Mouse (Mus musculus) kidney, postnatal 0 days (tissue): Measurements from ENCODE around the gene Sv2a. TPM values are rescaled to one million over a fixed set of nuclear protein-coding genes. Genes with fewer than 3 reads are reported as not detected.

Source experiments
- ATAC-seq: fragments of 200-750 bp; cut with Nextera tagmentation; replicated peaks from 2 replicates; pipeline ENCODE4 v1.8.0; 2017; ENCODE audit warnings: low read depth, moderate number of reproducible peaks, moderate TSS enrichment, moderate library complexity; ENCODE audit not compliant: low FRiP score
- DNase-seq: peaks from one replicate; pipeline ENCODE4 v3.0.0-alpha.2; 2016; ENCODE audit warnings: low spot score
- H3K27ac ChIP-seq: fragments of 300-500 bp; sonication (generic); 2 replicates; pipeline ENCODE4 v1.5.1; 2014; ENCODE audit warnings: mild to moderate bottlenecking
- H3K27me3 ChIP-seq: fragments of 300-500 bp; sonication (generic); 2 replicates; pipeline ENCODE4 v1.6.1; 2014; ENCODE audit warnings: low read length, mixed read lengths; ENCODE audit not compliant: insufficient read depth
- H3K36me3 ChIP-seq: fragments of 300-500 bp; sonication (generic); 2 replicates; pipeline ENCODE4 v1.6.1; 2014; ENCODE audit warnings: low read length, mixed read lengths; ENCODE audit not compliant: insufficient read depth
- H3K4me1 ChIP-seq: fragments of 300-500 bp; sonication (generic); replicated peaks from 2 replicates; pipeline ENCODE4 v1.6.1; 2014; ENCODE audit warnings: antibody characterized with exemption, low read length, mixed read lengths; ENCODE audit not compliant: insufficient read depth
- H3K4me2 ChIP-seq: fragments of 300-500 bp; sonication (generic); 2 replicates; pipeline ENCODE4 v1.6.1; 2014; ENCODE audit warnings: mild to moderate bottlenecking, low read length, moderate library complexity, mixed read lengths
- H3K4me3 ChIP-seq: fragments of 300-500 bp; sonication (generic); replicated peaks from 2 replicates; pipeline ENCODE4 v1.5.1; 2014; ENCODE audit warnings: low read depth, low read length
- H3K9ac ChIP-seq: fragments of 300-500 bp; sonication (generic); 2 replicates; pipeline ENCODE4 v1.6.1; 2014; ENCODE audit warnings: low read depth, low read length
- H3K9me3 ChIP-seq: fragments of 300-500 bp; sonication (generic); replicated peaks from 2 replicates; pipeline ENCODE4 v1.6.1; 2016; ENCODE audit warnings: low read length, inconsistent platforms, mixed read lengths
- CTCF ChIP-seq: IDR thresholded peaks from 2 replicates; pipeline ENCODE4 v1.5.1; 2016; ENCODE audit warnings: antibody characterized with exemption, low read depth, mild to moderate bottlenecking, moderate library complexity
- WGBS: fragments of 180-500 bp; shearing (Covaris S2); extraction: QIAGEN DNeasy Blood & Tissue Kit; methylation state at CpG from one replicate; pipeline ENCODE4 v1.1.7; 2014; 5-methylcytosine and 5-hydroxymethylcytosine counted together
- microRNA-seq: library from miRNA; unstranded; fragments of <30 nt; microRNA quantifications from one replicate; pipeline ENCODE4, GENCODE M21; 2016
- polyA plus RNA-seq: library from polyadenylated mRNA; unstranded; fragments of >200 nt; fragmentation: Nextera tagmentation; extraction: Ambion mirVana; gene quantifications from 2 replicates; pipeline ENCODE4 v1.2.1, GENCODE M21; 2015

Gene Sv2a
- polyA plus RNA-seq, 1 experiment from 2014 or later = 12.2 TPM

DNA sequence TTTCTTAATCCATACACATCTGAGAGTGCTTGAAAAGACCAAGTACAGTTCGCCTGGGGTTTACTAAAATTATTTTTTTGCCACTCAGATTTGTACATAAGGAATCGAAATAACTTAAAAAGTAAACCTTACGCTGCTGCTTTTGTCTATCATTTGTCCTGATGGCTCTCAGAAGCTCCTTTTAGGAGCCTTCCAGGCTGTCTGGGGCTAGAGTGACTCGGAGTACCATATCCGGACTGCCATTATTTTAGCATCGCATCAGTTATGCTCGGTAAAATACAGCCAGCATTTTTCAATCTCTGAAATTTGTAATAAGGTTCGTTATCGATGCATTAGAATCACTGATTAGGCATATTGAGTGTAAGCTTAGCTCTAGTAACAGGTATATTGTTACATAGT lies 59.8 kb downstream of the Sv2a start:
- WGBS = 79% methylated on average over 9 of the region's 9 CpGs
- Histone ChIP-seq H3K36me3 (no peaks in the 10 kb centered on the region), H3K4me1 (peaks cover 19% of the 10 kb centered on the region), H3K4me2 (peak overlapping the region; percentile 30), H3K27me3 (no peaks in the 10 kb centered on the region), H3K9me3 (no peaks in the 10 kb centered on the region), H3K4me3 (no peak overlapping the region), H3K9ac (0 out of 2 replicates have a peak overlapping the region, but pooled peaks have one; percentile 14), H3K27ac (peak overlapping the region; percentile 61)
- DNase-seq (no peak), ATAC-seq (no peak)
- TF ChIP-seq CTCF = no peak

DNA sequence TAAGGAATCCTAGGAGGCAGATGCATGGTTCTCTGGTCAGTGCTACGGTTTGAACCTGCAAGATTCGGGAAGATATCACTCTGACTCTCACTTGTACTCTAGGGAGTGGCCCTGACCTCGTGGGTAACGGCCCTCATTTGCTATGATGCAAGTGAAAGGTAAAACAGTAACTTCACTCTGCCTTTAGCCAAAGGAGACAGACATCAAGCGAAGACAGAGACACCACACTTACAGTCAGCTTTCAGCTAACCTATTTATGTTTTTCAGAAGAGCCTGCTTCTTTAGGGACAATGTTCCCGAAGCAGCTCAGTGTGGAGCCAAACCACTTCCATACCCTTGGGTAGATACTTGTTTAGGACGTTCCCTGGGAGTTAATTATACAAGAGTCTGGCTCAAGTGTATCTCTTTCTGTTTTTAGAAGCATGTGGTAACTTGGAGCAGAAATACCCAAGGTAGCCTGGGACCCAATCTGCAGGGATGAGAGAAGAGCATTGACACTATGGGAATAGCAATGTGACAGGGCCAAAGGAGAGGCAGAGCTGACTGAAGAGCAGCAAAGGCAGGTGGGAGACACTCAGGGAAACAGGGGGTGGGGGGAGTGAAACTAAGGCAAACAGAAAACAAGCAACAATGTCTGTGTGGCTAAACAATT lies 63.1 kb downstream of the Sv2a start:
- Histone ChIP-seq H3K4me2 (peak overlapping the region; percentile 59), H3K9ac (0 out of 2 replicates have a peak overlapping the region, but pooled peaks have one; percentile 78), H3K4me1 (peaks cover 11% of the 10 kb centered on the region), H3K36me3 (no peaks in the 10 kb centered on the region), H3K4me3 (peak overlapping the region; percentile 48), H3K27me3 (no peaks in the 10 kb centered on the region), H3K27ac (peak overlapping the region; percentile 94), H3K9me3 (no peaks in the 10 kb centered on the region)
- 64% methylated on average over 7 of the region's 7 CpGs for WGBS
- DNase-seq (no peak), ATAC-seq (no peak)
- TF ChIP-seq CTCF = no peak

Small RNA genes within 50 kb of the gene (microRNA-seq; reads per million reads assigned to microRNA genes)
- gene Gm44492 (not detected), gene Gm47311 (not detected)

Other genes with a start within 250 kb of the Sv2a start
- gene Plekho1, start 185.2 kb upstream of the Sv2a start, polyA plus RNA-seq = 41.5 and 42.5 TPM in 2 replicates
- gene Vps45, start 122.7 kb upstream of the Sv2a start, polyA plus RNA-seq = 38.1 and 41.9 TPM in 2 replicates
- 20.7 and 21.8 TPM in 2 replicates for gene Otud7b, start 76.6 kb upstream of the Sv2a start, polyA plus RNA-seq
- 27.1 and 35.0 TPM in 2 replicates for gene Mtmr11, start 19.1 kb upstream of the Sv2a start, polyA plus RNA-seq
- 128 and 138 TPM in 2 replicates for gene Sf3b4, start 8.8 kb upstream of the Sv2a start, polyA plus RNA-seq
- gene Bola1, start 38.6 kb downstream of the Sv2a start, polyA plus RNA-seq = 66.4 and 70.5 TPM in 2 replicates
- gene Hist2h2ab, start 38.7 kb downstream of the Sv2a start, polyA plus RNA-seq = not detected in 2 replicates
- 7.5 and 8.5 TPM in 2 replicates for gene Hist2h2ac, start 39.7 kb downstream of the Sv2a start, polyA plus RNA-seq
- 8.7 and 8.9 TPM in 2 replicates for gene Hist2h2be, start 40.0 kb downstream of the Sv2a start, polyA plus RNA-seq
- gene Hist2h3c2, start 58.0 kb downstream of the Sv2a start, polyA plus RNA-seq = 2.1 and 2.3 TPM in 2 replicates
- 86.7 and 107 TPM in 2 replicates for gene Hist2h2aa2, start 59.1 kb downstream of the Sv2a start, polyA plus RNA-seq
- gene Hist2h2aa1, start 64.3 kb downstream of the Sv2a start, polyA plus RNA-seq = 30.9 and 33.5 TPM in 2 replicates
- 0.62 and 1.0 TPM in 2 replicates for gene Hist2h3c1, start 65.5 kb downstream of the Sv2a start, polyA plus RNA-seq
- 9.6 and 9.9 TPM in 2 replicates for gene Hist2h4, start 82.2 kb downstream of the Sv2a start, polyA plus RNA-seq
- 34.6 and 36.5 TPM in 2 replicates for gene Hist2h3b, start 87.5 kb downstream of the Sv2a start, polyA plus RNA-seq
- 4.9 and 5.4 TPM in 2 replicates for gene Hist2h2bb, start 88.6 kb downstream of the Sv2a start, polyA plus RNA-seq
- 2.0 and 2.5 TPM in 2 replicates for gene Fcgr1, start 112.8 kb downstream of the Sv2a start, polyA plus RNA-seq